Mouse (Mus musculus) cerebellum, adult 9-10 months (tissue): ENCODE data around the gene Zdhhc17.
A peak's percentile ranks its signal among the peaks of the same experiment; 100 is the strongest.

Experiments used
- DNase-seq: peaks from one replicate; pipeline ENCODE4 v3.0.0; 2022

Gene Zdhhc17

DNA sequence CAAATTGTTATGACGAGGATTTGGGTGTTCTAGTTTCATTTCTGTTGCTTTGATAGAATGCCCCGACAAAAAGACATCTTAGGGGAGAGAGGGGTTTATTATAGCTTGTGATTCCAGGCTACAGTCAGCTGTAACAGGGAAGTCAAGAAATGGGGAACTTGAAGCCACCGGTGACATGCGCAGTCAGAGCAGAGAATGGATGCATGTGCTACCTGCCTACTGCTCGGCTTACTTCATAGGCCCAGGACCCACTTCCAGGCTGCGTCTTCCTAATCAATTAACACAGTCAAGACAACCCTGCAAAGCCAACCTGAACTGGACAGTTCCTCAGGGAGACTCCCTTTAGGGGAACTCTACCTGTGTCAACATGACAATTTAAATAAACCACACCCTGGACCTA, 5.7 kb downstream of the Zdhhc17 start:
- DNase-seq: no peak

DNA sequence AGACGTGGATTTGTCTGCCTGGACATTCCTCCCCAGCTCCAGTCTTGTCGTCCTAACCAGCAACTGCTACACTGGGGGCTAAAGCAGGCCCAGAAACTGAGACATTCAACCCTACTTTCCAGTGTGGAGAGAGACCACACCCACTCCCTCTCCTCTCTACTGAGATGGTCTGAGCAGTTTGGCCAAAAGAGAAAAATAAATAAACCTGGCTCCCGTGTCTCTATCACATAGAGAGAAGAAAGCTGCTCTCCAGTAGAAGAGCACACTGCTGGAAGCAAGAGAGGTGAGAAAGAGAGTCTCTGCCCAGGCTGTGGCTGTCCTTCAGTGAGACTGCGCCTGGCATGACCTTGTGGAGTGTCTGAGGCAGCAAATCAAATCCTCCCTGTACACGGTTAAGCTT, 10.7 kb downstream of the Zdhhc17 start:
- DNase-seq: no peak

DNA sequence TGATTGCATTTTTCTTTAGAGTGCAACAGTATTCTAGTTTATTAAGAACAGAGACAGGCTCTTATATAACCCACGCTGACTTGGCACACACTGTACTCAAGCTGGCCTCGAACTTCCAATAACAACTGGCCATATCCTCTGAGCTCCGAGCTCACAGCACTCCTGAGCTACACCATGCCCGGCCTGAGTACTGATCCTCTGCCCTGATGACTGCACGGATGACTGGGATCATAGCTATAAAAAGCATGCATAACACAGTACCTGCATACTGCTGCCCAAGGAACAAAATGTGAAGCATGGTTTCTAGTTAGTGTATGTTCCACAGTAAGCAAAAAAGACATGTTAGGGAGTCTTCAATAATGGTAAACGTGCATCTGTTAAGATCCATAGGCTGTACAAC, 12.8 kb downstream of the Zdhhc17 start:
- DNase-seq: no peak

DNA sequence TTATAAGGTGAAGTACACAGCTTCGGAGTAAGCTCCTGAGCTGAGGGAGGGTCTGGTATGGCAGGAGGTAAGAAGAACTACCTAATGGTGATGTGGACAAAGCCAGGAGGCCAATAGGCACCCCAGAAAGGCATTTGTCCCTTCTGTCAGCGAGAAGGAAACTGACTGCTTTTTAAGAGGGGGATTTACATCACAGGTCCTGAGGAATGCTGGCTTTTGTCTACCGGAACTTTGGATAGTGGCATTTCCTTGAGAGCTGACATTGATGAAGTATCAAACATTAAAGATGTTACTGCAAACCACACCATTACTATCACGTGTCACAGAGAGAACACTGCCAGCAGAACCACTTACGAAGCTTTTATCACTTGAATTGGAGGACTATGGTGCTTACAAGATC, 15.2 kb downstream of the Zdhhc17 start:
- DNase-seq: no peak

DNA sequence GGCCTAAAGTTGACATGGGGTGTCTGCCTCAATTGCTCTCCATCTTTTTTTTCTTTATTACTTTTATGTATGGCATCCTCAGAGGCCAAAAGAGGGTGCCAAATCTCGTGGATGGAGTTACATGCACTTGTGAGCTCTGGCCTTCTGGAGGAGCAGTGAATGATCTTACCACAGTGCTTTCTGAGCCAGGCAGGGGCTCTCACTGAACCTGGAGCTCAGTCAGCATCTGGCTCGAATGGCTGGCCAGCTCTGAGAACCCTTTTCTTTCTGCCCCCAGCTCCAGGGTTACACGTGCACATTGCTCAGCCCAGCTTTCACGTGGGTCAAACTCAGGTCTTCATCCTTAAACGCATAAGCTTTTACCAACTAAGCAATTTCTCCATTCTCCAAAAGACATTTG, 16.7 kb downstream of the Zdhhc17 start:
- DNase-seq: no peak

DNA sequence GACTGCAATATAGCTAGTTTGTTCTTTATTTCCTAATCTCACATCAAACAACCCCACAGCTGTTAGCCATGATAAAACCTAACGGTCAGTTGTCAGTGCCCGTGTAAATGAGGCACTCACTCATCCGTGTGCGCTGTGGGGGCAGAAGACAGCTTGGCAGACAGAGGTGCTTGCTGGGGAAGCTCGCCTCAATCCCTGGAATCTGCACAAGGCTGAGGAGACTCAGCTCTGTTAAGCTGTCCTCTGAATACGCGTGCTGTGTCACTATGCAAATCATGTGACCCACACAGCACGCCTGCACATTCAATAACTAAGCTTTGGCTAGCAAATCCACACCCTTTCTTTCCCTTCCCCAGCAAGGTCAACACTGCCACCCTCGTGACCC, 17.9 kb downstream of the Zdhhc17 start:
- DNase-seq: no peak

DNA sequence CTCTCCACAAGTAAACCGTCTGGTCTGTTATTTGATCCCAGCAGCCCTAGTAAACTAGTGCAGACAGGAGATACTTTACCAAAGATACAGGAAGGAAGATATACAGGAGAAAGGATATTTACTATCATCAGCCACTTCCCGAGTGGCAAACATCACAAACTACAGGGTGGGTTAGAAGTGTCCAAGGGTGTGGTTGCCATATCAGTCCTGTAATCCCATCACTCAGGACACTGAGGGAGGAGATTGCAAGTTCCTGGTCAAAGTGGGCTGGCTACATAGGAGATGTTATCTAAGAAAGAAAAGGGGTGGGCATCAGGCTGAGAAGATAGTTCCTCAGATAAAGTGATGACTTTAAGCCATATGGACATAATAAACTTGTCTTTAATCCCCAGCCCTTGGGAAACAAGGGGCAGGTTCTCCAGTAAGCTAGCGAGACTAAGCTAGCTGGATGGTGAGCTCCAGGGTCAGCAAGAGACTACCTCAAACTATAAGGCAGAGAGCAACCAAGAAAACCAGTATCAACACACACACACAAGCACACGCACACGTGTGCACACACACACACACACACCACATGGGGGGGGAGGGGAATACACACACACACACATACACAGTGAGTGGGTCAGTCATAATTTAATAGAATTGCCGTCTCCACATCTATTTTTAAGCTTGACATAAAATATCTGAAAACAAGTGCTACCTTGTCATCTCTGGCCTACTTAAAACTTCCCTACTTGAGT, 18.5 kb downstream of the Zdhhc17 start:
- no peak for DNase-seq

DNA sequence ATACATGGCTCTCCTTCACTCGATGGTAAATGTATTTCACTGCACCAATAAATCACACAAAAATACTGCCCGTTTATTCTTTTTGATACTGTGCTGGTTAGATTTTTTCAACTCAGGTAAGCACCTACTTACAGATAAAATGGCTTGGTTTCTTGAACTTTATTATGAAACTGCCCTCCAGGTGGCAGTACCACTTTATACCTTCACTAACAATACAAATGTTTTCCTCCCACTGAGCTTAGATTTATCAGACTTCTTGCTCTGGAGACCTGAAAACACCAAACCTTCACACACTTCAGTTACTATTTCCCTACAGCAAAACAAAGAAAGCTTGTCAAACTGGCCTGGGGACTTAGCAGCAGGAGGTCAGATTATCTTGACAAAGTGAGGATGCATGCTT, 20.2 kb downstream of the Zdhhc17 start:
- DNase-seq: peak; percentile 56

DNA sequence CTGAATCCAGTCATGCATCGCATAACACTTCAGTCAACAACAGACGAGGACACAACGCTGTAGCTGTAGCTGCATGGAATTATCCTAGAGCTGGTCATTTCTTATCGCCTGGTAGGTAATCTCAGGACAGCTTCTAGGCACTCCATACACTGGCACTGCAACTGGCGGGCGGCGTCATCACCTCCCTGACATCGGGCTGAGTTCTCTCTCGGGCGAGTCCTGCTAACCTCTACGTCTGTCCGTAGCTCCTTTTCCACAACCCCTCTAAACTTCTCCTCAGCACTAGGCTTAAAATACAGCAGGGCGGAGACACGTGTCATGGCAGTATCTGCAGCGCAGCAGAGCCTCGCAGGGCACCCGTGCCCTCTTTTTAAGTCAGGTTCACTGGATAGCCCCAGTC, 23.3 kb downstream of the Zdhhc17 start:
- no peak for DNase-seq

DNA sequence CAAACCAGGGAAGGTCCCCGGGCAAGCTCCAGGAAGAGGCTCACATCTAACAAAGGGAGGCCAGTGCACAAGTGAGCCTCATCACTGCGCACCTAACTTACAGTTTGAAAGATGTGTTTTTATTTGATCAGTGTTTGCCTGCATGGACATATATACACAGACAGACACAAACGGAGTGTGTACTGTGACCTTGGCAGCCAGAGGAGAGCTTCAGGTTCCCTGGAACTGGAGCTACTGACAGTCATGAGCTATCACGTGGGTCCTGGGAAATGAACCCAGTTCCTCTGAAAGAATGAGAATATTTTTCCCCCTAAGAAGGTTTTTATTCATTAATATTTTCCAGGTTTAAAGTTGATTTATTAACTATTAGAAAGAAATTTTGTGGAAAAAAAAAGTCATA, 27.2 kb downstream of the Zdhhc17 start:
- no peak for DNase-seq

DNA sequence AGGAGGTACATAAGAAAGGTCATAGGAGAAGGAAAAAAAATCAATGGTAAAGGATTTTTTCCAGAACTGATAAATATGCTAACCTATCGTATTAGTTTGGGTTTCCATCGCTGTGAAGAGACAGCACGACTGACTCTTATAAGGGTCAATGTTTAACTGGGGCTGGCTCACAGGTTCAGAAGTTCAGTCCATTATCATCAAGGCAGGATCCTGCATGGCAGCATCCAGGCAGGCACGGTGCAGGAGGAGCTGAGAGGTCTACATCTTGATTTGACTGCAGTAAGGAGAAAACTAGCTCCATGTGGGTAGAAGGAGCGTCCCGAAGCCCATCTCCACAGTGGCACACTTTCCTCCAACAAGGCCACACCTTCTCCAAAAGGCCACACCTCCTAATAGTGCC, 29.5 kb downstream of the Zdhhc17 start:
- no peak for DNase-seq

DNA sequence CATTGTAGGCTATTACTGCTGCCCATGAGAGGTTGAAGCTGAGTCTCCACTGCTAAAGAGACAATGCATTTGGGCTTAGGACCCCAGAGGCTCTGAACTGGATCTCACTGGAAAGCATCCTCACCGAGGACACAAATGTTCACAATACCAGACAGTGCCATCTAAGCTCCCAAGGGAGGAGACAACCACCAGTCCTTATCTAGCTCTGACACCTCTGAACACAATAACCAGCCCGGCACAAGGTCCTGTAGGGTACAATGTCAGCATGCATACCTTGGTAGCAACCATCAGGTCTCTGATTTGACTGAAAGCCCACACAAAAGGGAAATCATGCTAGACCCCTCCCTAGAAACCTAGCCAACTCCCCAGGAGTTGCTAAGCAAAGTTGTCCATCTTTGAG, 30.5 kb downstream of the Zdhhc17 start:
- no peak for DNase-seq

DNA sequence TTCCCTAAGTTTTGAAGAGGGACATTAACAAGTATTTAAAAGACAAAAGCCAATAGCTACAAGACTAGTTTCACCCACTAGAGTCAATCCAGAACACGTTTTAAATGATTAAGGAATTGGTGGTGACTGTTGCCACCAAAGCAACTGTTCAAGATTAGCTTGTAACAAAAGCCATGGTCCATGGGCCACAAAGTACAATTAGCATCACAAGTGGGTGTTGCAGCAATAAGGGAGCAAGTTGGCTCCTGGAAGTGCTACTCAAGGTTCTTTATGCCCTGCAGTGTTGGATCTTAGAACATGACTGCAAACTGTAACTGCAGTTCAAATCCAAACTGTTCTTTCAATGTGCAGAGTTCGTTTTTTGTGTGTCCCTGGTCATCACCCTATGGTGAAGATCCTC, 32.6 kb downstream of the Zdhhc17 start:
- DNase-seq: no peak

DNA sequence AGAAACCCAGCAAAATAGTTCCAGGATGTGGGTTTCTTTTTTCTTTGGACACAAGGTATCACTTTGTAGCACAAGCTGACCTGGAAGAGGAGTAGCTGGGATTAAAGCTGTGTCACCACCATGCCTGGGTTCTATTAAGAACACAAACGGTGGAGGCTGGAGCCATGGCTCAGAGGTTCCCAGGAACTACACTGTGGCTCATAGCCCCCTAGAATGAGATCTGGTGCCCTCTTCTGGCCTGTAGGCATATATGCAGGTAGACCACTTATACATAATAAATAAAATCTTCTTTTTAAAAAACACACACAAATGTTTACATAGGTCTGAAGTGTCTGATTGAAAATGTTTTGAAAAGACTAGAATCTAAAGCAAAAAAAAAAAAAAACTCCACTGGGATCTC, 33.9 kb downstream of the Zdhhc17 start:
- peak; percentile 50 for DNase-seq

DNA sequence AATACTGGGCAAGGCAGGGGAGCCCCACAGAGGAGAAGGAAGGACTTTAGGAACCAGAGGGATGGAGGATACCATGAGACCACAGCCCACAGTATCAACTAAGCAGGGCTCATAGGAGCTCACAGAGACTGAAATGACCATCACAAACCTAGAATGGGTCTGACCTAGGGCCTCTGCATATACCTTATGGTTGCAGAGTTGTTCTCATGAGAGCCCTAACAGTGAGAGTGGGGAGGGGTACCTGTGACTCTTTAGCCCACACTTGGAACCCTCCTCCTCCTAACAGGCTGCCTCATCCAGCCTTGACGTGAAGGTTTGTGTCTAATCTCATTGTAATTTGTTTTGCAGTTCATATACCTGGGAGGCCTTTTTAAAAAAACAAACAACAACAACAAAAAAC, 35.1 kb downstream of the Zdhhc17 start:
- DNase-seq: no peak

DNA sequence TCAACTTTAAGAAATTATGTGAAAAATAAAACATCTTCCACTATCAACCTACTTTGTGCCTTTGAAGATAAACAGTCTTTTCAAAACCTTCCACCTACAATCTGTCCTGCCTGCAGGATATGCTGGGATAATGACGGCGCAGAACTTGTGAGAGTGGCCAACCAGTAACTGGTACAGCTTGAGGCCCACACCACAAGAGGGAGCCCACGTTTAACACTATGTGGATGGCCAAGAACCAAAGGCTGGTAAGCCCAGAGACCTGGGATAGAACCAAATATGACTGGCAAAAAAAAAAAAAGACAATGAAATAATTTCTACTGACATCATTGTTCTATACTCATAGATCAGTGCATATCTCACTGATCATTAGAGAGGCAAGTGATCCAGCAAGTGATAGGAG, 35.5 kb downstream of the Zdhhc17 start:
- peak; percentile 66 for DNase-seq

DNA sequence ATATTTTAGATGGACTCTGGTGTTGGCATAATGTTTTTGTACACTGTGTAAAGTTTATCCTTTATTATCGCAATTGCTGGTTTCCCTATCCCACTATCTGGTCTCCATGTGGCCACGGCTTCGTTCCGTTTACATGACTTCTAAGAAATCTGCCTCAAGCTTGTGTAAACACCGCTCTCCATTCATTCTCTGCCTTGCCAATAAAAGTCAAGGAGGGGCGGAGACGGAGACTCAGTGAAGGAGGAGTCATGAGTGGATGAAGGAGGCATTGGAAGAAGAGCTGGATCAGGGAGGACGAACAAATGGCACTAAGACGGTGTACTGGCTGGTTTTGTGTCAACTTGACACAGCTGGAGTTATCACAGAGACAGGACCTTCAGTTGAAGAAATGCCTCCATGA, 37.9 kb downstream of the Zdhhc17 start:
- DNase-seq: no peak

DNA sequence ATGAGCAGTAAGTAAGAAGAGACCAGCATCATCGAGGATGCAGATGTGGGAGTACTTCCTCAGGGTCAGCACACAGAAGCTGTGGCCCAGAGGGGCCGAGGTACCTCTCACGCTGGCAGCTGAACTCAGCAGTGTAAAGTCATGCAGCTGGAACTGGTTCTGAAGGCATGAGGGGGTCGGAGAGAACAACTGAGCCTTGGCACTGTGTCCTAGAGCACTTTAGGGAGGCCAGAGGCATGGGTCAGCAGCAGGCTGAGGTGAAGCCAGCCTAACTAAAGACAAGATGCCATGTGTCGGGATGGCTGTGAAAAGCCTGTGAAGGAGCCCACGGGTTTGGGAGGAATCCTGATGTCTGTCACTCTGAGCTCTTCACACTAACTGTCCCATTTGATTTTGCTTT, 38.5 kb downstream of the Zdhhc17 start:
- DNase-seq: no peak

DNA sequence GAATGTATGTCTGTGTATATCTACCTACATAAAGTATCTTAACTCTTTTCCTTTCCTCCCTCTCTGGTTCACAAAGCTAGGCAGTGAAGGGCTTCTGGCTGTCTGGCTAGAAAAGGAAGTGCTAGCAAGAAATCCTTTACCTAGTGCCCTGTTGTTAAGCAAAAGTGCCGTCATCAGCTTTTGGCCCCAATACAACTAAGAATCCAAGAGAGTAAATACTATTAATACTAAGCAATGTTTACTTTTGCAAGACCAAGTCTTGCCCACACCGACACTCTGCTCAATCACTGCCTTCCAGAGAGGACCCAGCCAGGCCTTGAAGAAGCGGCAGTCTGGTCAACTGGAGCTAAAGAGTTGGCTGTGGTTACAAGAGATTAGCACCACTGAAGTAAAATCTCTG, 38.9 kb downstream of the Zdhhc17 start:
- no peak for DNase-seq

DNA sequence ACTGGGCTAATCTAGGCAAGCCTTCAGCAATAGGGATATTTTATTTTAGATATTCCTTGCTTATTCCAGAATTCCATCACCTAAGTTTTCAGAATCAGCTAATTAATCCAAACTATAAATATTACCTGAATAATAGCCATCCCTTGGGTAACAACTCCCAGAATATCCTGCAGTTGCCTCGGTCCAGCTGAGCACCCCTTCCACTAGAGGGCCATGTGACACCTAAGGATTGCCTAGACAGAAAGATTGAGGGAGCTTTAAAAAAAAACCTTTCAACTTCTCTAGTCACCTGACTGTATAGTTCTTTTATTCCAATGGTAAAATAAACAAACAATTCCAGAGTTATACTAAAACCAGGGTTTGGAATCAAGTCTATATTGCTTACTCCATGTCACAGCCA, 47.8 kb downstream of the Zdhhc17 start:
- no peak for DNase-seq

DNA sequence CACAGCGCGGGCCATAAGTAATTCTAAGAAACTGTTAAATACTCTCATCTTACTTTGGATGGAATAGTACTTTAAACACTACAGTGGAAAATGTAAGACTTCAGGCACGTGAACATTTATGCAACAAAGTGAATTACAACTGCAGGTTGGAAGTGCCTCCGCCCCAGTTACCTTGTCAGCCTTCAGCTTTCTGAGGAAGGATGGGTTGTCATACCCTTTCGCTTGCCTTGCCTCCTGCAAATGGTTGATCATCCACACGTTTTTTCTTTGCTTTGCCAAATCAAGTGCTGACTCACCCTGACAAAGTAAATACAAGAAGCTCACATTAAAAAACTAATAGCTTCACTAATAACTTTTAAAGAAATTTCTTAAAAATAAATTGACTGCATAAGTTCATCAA, 49.1 kb downstream of the Zdhhc17 start:
- DNase-seq: no peak

DNA sequence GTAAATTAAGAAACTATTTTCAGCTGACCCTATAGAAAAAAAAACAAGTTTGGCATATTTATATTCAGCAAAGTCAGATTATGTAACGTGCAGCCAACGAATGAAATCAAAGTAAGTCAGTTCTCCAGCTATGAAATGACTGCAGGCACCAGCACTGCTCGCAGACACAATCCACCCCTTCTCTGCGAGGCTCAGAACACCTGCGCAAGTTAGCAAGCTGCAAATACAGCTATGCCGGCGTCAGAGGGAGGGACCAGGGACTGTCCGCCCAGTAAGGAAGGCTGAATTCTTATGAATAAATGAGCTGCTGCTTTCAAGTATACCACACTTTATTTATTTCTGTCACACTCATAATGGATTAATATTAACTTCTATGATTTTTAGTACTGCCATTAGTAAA, 50.2 kb downstream of the Zdhhc17 start:
- DNase-seq: no peak

DNA sequence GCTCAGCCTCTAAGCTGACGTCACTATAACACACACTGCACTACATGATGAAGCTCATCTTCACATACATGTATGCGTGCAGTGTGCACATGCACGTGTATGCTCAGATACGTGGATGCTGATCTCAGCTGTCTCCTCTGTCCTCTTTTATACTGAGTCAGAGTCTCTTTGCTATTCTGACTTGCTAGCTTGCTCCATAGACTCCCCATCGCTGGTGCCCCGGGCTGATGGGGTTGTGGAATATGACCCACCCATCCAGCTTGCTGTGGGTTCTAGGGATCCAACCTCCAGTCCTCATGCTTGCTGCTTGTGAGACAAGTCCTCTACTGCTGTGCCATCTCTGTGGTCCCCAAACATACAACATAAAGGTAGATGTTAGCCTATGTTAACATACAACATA, 51.1 kb downstream of the Zdhhc17 start:
- no peak for DNase-seq

DNA sequence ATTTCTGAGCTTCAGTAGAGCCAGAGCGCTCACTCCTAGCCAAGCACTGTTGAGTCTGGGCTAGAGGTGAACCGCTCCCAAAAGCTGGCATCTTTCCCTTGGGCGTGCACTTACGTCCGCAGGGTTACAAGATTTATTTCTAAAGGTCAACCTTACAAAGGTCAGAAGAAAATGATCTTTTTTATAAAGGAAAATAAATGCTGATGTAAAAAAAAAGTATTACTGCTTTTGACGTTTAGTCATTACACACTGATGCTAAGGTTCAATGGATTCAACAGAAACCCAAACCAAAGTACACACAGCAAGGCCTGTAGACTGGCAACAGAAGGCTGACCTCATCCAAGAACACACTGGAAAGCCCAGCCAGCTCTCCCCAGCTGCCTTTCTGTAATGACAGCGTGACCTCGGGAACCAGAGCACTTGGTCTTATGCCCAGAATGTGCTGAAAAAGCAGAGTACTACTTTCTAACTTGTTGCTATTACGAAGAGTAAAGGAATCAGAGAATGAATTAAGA, 56.9 kb downstream of the Zdhhc17 start:
- peak; percentile 60 for DNase-seq

DNA sequence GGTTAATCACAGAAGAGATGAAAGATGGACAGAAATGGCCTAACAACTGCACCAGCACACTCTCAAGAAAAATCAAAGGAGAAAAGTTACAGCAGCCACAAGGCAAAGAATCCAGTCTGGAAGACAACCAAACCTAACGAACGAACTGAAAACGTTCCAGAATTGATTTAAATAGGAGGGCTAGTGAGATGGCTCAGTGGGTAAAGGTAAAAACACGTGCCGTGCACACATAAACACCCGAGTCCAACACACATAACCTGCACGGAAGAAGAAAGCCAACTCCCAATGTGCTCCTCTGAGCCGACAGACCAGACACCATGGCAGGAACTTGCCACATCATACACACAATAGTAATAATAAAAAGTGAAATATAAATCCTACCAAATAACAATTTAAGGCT, 57.7 kb downstream of the Zdhhc17 start:
- DNase-seq: no peak

DNA sequence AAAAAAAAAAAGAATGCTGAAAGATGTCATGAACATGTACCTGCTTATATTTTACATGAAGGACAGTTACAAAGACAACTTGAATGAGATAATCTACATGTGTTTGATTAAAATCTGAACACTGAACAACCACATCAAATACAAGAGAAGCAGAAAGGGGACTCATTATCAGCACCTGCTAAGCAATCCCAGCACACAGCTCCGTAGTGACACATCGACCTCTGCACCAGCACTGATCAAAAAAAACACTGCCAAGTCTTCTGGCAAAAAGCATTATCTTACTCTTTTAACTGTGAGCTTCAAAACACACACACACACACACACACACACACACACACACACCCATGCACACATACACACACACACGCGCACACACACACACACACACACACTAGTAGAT, 58.2 kb downstream of the Zdhhc17 start:
- no peak for DNase-seq
